Mouse (Mus musculus): Measurements from ENCODE around the gene Car11. TPM values are rescaled to one million over a fixed set of nuclear protein-coding genes. Genes with fewer than 3 reads are reported as not detected.

Gene Car11
- polyA plus RNA-seq, 1 experiment from 2014 or later: 11.5 TPM

DNA sequence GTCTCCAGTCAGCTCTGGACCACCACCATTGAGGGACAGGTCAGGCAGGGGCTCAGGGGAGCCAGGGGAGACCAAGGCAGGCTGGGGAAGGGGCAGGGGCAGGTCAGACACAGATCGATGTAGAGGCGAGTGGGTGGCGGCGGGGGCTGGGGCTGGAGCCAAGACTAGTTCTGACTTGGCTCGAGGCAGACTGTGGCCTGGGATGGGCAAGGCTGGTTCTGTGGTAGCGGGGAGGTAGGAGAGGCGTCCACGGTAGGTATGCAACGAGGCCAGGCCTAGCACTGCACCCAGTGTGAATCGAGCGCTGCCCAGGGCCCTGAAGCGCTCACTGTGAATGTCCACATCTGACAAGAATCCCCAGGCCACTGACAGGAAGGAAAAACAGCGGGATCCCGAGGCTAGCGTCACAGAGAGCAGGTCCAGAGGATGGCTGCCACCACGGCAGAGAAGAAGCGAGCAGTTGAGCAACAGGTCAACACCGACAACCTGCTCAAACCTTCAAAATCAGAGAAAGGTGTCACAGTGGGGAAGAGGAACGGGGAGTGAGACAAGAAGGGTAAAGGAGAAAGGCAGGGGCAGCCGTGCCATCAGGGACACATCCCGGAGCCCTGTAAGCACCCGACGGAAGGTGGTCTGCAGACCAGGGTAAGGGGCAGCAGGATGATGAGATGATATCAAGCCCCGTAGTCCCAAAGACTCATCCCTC is 11.8 kb downstream of the Car11 start:
- H3K4me2 ChIP-seq (ENCODE audit: low read depth): no peak overlapping the region
- H3K27me3 ChIP-seq (ENCODE audit: control insufficient read depth, insufficient read depth, low read length): no peaks in the 10 kb centered on the region
- H3K9me3 ChIP-seq (ENCODE audit: control insufficient read depth, low read length): no peaks in the 10 kb centered on the region
- no peak overlapping the region for H3K9ac ChIP-seq (ENCODE audit: low read length)
- no peak overlapping the region for H3K27ac ChIP-seq (ENCODE audit: low read depth, low read length)
- WGBS: 89% methylated on average over 22 of the region's 24 CpGs
- no peak overlapping the region for H3K4me3 ChIP-seq (ENCODE audit: low read depth, low read length)
- no peak for DNase-seq (ENCODE audit: low spot score)
- peaks cover 50% of the 10 kb centered on the region for H3K4me1 ChIP-seq (ENCODE audit: control insufficient read depth, insufficient read depth, low read length)
- peaks cover 10% of the 10 kb centered on the region for H3K36me3 ChIP-seq (ENCODE audit: control insufficient read depth, insufficient read depth, low read length)
- ATAC-seq (ENCODE audit: insufficient read depth, low FRiP score, low TSS enrichment): no peak

DNA sequence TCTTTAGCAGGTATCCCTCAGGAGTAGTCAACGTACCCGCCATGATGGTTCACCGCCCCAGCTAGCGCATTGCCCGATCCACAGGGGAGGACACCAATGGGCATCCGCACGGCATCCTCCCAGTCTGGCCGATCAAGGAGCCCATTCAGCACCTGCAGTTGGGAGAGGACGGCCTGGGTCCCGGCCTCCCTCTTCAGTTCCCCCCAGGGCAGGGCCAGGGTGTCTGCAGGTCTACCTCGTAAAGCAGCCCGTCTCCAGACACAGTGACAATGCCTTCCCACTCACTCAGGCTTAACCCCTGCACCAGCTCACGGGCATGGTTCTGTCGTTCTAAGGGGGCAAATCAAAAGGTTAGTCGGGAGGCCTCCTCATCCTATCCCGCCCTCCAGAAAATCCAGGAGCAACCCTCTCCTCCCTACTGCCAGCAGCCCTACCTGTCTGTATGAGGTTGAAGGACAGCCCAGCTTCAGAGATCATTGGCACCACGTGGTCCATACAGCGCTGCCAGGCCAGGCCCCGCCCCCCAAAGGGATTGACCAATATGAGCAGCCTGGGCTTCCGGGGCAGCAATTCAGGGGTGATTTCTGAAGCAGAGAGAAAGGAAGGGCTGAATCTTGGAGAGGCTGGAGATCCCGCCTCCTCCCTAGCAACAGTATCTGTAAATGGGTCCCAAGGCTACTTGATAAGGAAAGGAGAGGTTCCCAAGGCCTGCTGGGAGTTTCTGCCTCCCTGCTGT is 12.5 kb downstream of the Car11 start:
- H3K27me3 ChIP-seq (ENCODE audit: control insufficient read depth, insufficient read depth, low read length): no peaks in the 10 kb centered on the region
- H3K27ac ChIP-seq (ENCODE audit: low read depth, low read length): no peak overlapping the region
- H3K4me2 ChIP-seq (ENCODE audit: low read depth): no peak overlapping the region
- WGBS: 90% methylated on average over 21 of the region's 21 CpGs
- H3K4me1 ChIP-seq (ENCODE audit: control insufficient read depth, insufficient read depth, low read length): peaks cover 50% of the 10 kb centered on the region
- DNase-seq (ENCODE audit: low spot score) (no peak), ATAC-seq (ENCODE audit: insufficient read depth, low FRiP score, low TSS enrichment) (no peak)
- no peak overlapping the region for H3K9ac ChIP-seq (ENCODE audit: low read length)
- H3K36me3 ChIP-seq (ENCODE audit: control insufficient read depth, insufficient read depth, low read length): peaks cover 10% of the 10 kb centered on the region
- H3K9me3 ChIP-seq (ENCODE audit: control insufficient read depth, low read length): no peaks in the 10 kb centered on the region
- H3K4me3 ChIP-seq (ENCODE audit: low read depth, low read length): no peak overlapping the region

DNA sequence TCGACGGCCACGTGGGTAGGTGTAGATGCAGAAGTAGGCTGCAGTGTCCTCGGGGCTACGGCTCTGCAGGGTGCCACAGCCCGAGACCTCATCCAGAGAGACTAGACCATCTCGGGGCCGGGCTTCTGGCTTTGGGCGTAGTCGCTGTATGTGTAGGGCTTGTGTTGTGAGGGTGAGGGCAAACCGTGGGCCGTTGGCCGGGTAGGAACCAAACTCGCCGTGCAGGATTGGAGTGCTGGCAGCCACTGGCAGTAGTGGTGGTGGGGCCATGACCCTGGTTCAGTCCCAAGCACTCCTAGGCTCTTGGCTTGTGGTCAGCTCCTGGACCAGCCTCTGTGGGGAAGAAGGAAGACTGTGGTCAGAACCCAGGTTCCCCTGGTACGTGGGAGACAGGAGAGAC is 13.8 kb downstream of the Car11 start:
- DNase-seq (ENCODE audit: low spot score): no peak
- Histone ChIP-seq H3K4me2 (ENCODE audit: low read depth) (no peak overlapping the region), H3K4me3 (ENCODE audit: low read depth, low read length) (no peak overlapping the region), H3K27ac (ENCODE audit: low read depth, low read length) (no peak overlapping the region), H3K36me3 (ENCODE audit: control insufficient read depth, insufficient read depth, low read length) (peaks cover 10% of the 10 kb centered on the region), H3K9ac (ENCODE audit: low read length) (no peak overlapping the region), H3K27me3 (ENCODE audit: control insufficient read depth, insufficient read depth, low read length) (no peaks in the 10 kb centered on the region), H3K9me3 (ENCODE audit: control insufficient read depth, low read length) (no peaks in the 10 kb centered on the region), H3K4me1 (ENCODE audit: control insufficient read depth, insufficient read depth, low read length) (peaks cover 39% of the 10 kb centered on the region)
- 91% methylated on average over 16 of the region's 16 CpGs for WGBS
- ATAC-seq (ENCODE audit: insufficient read depth, low FRiP score, low TSS enrichment): no peak

DNA sequence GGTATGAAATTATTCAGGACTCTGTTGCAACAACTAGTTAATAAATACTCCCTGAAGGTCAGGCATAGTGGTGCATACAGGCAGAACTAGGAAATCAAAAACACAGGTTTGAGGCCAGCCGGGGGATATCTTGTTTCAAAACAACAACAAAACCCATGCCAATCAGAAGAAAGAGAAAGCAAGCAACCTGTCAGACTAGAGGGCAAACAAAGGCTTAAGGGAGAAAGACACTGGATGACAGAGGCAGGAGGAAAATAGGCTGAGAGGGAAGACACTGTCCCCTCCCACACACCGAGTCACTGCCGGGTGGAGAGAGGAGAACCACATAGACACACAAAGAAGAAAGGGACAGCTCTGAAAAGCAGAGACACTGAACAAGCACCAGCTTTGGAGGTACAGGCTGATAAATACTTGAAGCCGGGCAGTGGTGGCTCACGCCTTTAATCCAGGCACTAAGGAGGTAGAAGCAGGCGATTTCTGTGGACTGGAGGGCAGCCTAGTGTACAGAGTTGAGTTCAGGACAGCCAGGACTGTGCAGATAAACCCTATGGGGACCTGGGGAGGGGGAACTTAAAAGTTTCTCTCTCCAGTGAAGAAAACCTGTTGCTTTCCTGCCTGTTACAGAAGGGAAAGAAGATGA is 14.4 kb downstream of the Car11 start:
- Histone ChIP-seq H3K9me3 (ENCODE audit: control insufficient read depth, low read length) (no peaks in the 10 kb centered on the region), H3K4me2 (ENCODE audit: low read depth) (peak overlapping the region; percentile 93), H3K27ac (ENCODE audit: low read depth, low read length) (no peak overlapping the region), H3K27me3 (ENCODE audit: control insufficient read depth, insufficient read depth, low read length) (no peaks in the 10 kb centered on the region), H3K4me1 (ENCODE audit: control insufficient read depth, insufficient read depth, low read length) (peaks cover 37% of the 10 kb centered on the region), H3K36me3 (ENCODE audit: control insufficient read depth, insufficient read depth, low read length) (peaks cover 10% of the 10 kb centered on the region), H3K9ac (ENCODE audit: low read length) (no peak overlapping the region), H3K4me3 (ENCODE audit: low read depth, low read length) (peak overlapping the region; percentile 72; the same call in 1 of the 2 replicates)
- DNase-seq (ENCODE audit: low spot score) (no peak), ATAC-seq (ENCODE audit: insufficient read depth, low FRiP score, low TSS enrichment) (no peak)
- 87% methylated on average over 6 of the region's 6 CpGs for WGBS

DNA sequence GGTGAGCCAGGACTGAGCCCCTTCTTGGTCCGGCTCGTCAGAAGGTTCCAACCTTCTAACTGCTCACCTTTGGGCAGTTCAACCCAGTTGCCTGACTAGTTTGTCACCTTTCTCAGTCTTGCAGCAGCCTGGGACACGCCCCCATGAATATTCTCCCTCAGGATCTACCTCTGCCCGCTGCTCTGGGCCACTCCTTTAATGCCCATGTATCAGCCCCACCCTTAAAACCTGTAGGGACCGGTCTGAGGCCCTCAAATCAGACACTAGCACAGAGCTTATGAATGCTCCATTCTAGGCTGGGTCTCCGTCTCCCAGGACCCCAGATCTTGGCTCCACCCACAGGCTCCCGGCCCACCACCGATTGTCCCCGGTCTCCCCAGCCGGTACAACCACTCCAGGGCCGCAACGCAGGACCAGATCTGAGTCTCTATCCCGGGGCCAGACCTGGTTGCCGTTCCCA is 15.0 kb downstream of the Car11 start:
- H3K9me3 ChIP-seq (ENCODE audit: control insufficient read depth, low read length): no peaks in the 10 kb centered on the region
- peak overlapping the region; percentile 93 for H3K4me2 ChIP-seq (ENCODE audit: low read depth)
- H3K27ac ChIP-seq (ENCODE audit: low read depth, low read length): no peak overlapping the region
- ATAC-seq (ENCODE audit: insufficient read depth, low FRiP score, low TSS enrichment) (peak; percentile 46), DNase-seq (ENCODE audit: low spot score) (no peak)
- H3K27me3 ChIP-seq (ENCODE audit: control insufficient read depth, insufficient read depth, low read length): no peaks in the 10 kb centered on the region
- peaks cover 34% of the 10 kb centered on the region for H3K4me1 ChIP-seq (ENCODE audit: control insufficient read depth, insufficient read depth, low read length)
- H3K4me3 ChIP-seq (ENCODE audit: low read depth, low read length): peak overlapping the region; percentile 72
- 13% methylated on average over 14 of the region's 14 CpGs for WGBS
- H3K36me3 ChIP-seq (ENCODE audit: control insufficient read depth, insufficient read depth, low read length): peaks cover 14% of the 10 kb centered on the region
- peak overlapping the region; percentile 64 for H3K9ac ChIP-seq (ENCODE audit: low read length)

DNA sequence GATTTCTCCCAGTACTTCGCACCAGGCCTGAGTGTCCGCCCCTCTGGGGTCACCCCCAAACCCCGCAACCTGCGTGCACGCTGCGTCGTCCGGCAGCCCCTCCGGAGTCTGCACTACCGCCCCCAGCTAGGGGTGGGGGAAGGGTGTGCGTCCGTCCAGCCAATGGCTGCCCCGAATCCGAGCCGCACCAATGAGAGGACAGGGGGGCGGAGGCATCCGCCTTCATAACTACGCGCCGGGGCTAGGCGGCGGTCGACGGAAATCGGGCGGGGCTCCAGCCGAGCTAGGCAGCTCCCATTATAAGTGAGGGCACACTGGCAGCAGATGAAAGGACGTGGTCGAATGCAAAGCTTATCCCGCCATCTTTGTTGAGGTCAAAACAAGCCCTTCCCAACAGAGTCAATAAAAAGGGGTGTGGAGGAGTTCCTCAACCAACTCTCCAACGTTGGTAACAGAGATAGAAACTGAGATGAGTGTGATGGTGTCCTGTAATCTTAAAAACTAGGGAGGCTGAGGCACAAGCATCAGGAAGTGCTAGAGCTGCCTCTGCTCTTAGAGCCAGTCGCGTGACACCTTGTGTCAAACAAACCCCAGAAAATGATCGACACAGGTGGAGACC is 15.6 kb downstream of the Car11 start, which contains the start of gene Rpl18:
Gene Rpl18, plus strand, starts transcription at position 368 of the 619 bp plus-strand sequence.
- Histone ChIP-seq H3K4me2 (ENCODE audit: low read depth) (peak within 1 kb of the TSS; percentile 93), H3K9me3 (ENCODE audit: control insufficient read depth, low read length) (no peaks in the 10 kb centered on the region), H3K27ac (ENCODE audit: low read depth, low read length) (0 out of 2 replicates have a peak within 1 kb of the TSS, but pooled peaks have one; percentile 35), H3K4me1 (ENCODE audit: control insufficient read depth, insufficient read depth, low read length) (peaks cover 33% of the 10 kb centered on the region), H3K4me3 (ENCODE audit: low read depth, low read length) (peak within 1 kb of the TSS; percentile 72), H3K27me3 (ENCODE audit: control insufficient read depth, insufficient read depth, low read length) (no peaks in the 10 kb centered on the region), H3K36me3 (ENCODE audit: control insufficient read depth, insufficient read depth, low read length) (peaks cover 18% of the 10 kb centered on the region), H3K9ac (ENCODE audit: low read length) (peak within 1 kb of the TSS; percentile 64)
- peak; percentile 98 for DNase-seq (ENCODE audit: low spot score)
- WGBS: 8% methylated on average over 34 of the region's 34 CpGs
- peak; percentile 92 for ATAC-seq (ENCODE audit: insufficient read depth, low FRiP score, low TSS enrichment)

DNA sequence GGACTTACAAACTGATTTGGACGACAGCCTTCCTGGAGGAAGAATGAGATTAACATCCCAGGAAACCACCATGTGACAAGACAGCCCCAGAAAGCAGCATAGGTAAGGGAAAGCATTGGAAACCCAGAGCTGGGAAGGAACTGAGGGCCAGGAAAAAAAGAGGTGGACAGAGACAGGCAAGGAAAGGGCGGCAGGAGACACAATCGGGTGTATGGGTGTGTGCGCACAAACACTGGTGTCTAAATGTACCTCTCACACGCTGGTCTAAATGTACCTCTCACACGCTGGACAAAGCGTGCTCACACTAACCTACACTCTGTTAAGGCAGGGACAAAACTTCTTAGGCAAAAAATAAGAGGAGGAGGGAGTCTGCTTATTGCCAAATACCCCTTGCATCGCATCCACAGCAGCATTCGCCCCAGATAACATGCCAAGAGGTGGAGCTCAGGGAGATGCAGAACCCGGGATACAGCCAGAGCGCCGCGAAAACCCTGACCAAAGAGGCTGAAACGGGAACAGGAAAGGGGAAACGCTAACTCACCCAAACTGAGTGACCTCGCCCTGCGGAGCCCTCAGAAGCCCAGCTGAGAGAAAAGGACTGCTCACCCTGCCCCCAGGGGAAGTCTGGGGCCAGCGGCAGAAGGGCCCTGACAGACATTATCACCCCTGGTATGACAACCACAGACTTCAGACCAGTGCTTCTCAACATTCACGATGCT is 16.3 kb downstream of the Car11 start:
- peaks cover 33% of the 10 kb centered on the region for H3K4me1 ChIP-seq (ENCODE audit: control insufficient read depth, insufficient read depth, low read length)
- 0 out of 2 replicates have a peak overlapping the region, but pooled peaks have one; percentile 35 for H3K27ac ChIP-seq (ENCODE audit: low read depth, low read length)
- H3K27me3 ChIP-seq (ENCODE audit: control insufficient read depth, insufficient read depth, low read length): no peaks in the 10 kb centered on the region
- ATAC-seq (ENCODE audit: insufficient read depth, low FRiP score, low TSS enrichment) (no peak), DNase-seq (ENCODE audit: low spot score) (no peak)
- H3K9me3 ChIP-seq (ENCODE audit: control insufficient read depth, low read length): no peaks in the 10 kb centered on the region
- H3K9ac ChIP-seq (ENCODE audit: low read length): no peak overlapping the region
- peak overlapping the region; percentile 93 for H3K4me2 ChIP-seq (ENCODE audit: low read depth)
- peaks cover 18% of the 10 kb centered on the region for H3K36me3 ChIP-seq (ENCODE audit: control insufficient read depth, insufficient read depth, low read length)
- 0 out of 2 replicates have a peak overlapping the region, but pooled peaks have one; percentile 16 for H3K4me3 ChIP-seq (ENCODE audit: low read depth, low read length)
- 87% methylated on average over 19 of the region's 19 CpGs for WGBS

DNA sequence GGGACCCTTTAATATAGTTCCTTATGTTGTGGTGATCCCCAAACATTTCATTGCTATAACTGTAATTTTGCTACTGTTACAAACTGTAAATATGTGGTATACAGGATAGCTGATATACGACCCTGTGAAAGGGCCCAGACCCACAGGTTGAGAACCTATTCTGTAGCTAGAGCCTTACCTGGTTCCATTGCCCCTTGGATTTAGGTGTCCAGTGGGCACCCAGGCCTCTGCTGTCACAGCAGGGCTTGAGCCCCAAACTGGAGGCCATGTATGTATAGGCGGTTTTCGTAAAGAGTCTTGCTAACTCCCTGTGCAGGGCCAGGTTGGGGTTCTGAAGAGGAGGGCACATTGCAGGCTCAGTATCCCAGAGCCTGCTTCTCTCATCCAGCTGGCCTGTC is 16.8 kb downstream of the Car11 start:
- DNase-seq (ENCODE audit: low spot score): no peak
- H3K4me1 ChIP-seq (ENCODE audit: control insufficient read depth, insufficient read depth, low read length): peaks cover 33% of the 10 kb centered on the region
- ATAC-seq (ENCODE audit: insufficient read depth, low FRiP score, low TSS enrichment): no peak
- no peak overlapping the region for H3K9ac ChIP-seq (ENCODE audit: low read length)
- H3K27ac ChIP-seq (ENCODE audit: low read depth, low read length): no peak overlapping the region
- H3K9me3 ChIP-seq (ENCODE audit: control insufficient read depth, low read length): no peaks in the 10 kb centered on the region
- peaks cover 18% of the 10 kb centered on the region for H3K36me3 ChIP-seq (ENCODE audit: control insufficient read depth, insufficient read depth, low read length)
- WGBS: 95% methylated on average over 3 of the region's 3 CpGs
- H3K4me2 ChIP-seq (ENCODE audit: low read depth): peak overlapping the region; percentile 93
- H3K27me3 ChIP-seq (ENCODE audit: control insufficient read depth, insufficient read depth, low read length): no peaks in the 10 kb centered on the region
- H3K4me3 ChIP-seq (ENCODE audit: low read depth, low read length): peak overlapping the region; percentile 97; the same call in 1 of the 2 replicates
